Mouse (Mus musculus) thymus, adult 2 months (tissue): ENCODE results near the gene Hoxd12. TPM values are rescaled to one million over a fixed set of nuclear protein-coding genes. Genes with fewer than 3 reads are reported as not detected.

Source experiments
- DNase-seq: peaks from one replicate; pipeline ENCODE4 v3.0.0; 2021
- H3K27ac ChIP-seq: fragments of 200-500 bp; 2 replicates; pipeline ENCODE4 v1.5.1; 2012; ENCODE audit warnings: low read length, control low read depth; ENCODE audit not compliant: control insufficient read depth, insufficient read depth
- H3K27me3 ChIP-seq: fragments of 200-500 bp; 2 replicates; pipeline ENCODE4 v1.6.1; 2012; ENCODE audit warnings: mild to moderate bottlenecking, low read length, moderate library complexity, mixed read lengths; ENCODE audit not compliant: control insufficient read depth, insufficient read depth
- H3K36me3 ChIP-seq: fragments of 200-500 bp; 2 replicates; pipeline ENCODE4 v1.6.1; 2012; ENCODE audit warnings: mild to moderate bottlenecking, low read length, moderate library complexity; ENCODE audit not compliant: control insufficient read depth, insufficient read depth
- H3K4me1 ChIP-seq: fragments of 200-500 bp; replicated peaks from 2 replicates; pipeline ENCODE4 v1.6.1; 2012; ENCODE audit warnings: low read length; ENCODE audit not compliant: control insufficient read depth, insufficient read depth
- H3K4me3 ChIP-seq: fragments of 200-500 bp; 2 replicates; pipeline ENCODE4 v1.5.1; 2012; ENCODE audit warnings: mild to moderate bottlenecking, low read length, control low read depth, moderate library complexity; ENCODE audit not compliant: control insufficient read depth, insufficient read depth
- CTCF ChIP-seq: fragments of 200-500 bp; IDR thresholded peaks from 2 replicates; pipeline ENCODE4 v1.5.1; 2012; ENCODE audit warnings: mild to moderate bottlenecking, control low read depth, low read length, moderate library complexity, borderline replicate concordance; ENCODE audit not compliant: control insufficient read depth, poor library complexity, insufficient read depth; ENCODE audit errors: extremely low read depth
- POLR2A ChIP-seq: fragments of 200-500 bp; IDR thresholded peaks from 2 replicates; pipeline ENCODE4 v1.6.1; 2012; ENCODE audit warnings: mild to moderate bottlenecking, low read length, control low read depth, moderate library complexity; ENCODE audit not compliant: control insufficient read depth, poor library complexity, insufficient read depth; ENCODE audit errors: extremely low read depth
- WGBS: fragments of 180-500 bp; shearing (Covaris S2); methylation state at CpG from one replicate; pipeline ENCODE4 v1.1.7; 2018; 5-methylcytosine and 5-hydroxymethylcytosine counted together
- polyA plus RNA-seq: library from polyadenylated mRNA; depleted of rRNA; stranded (reverse); fragments of >200 nt; gene quantifications from 2 replicates; pipeline ENCODE4 v1.2.3, GENCODE M21; 2012; rRNA removed

Gene Hoxd12
- polyA plus RNA-seq, 1 experiment = not detected

DNA sequence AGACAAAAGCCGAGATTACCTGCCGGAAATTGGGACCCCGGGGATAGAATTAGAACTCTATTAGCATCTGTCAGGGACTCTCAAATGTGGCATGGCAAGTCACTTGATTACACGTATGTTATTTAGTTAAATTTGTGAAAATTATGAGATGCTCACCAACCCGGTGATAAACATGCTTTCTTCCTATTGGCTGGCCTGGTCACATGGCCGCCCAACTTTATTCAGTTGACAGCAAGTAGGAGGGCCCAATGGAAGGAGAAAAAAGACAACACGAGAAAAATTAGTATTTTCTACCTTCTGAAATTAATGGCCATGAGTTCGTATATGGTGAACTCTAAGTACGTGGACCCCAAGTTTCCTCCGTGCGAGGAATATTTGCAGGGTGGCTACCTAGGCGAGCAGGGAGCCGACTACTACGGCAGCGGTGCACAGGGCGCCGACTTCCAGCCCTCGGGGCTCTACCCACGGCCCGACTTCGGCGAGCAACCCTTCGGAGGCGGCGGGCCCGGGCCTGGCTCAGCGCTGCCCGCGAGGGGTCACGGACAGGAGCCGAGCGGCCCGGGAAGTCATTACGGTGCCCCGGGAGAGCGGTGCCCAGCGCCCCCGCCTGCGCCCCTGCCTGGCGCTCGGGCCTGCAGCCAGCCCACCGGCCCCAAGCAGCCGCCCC, 52.3 kb downstream of the Hoxd12 start:
- Histone ChIP-seq H3K4me3 (no peak overlapping the region), H3K36me3 (no peaks in the 10 kb centered on the region), H3K27ac (no peak overlapping the region), H3K4me1 (no peaks in the 10 kb centered on the region), H3K27me3 (peaks cover 4% of the 10 kb centered on the region; the same call in 1 of the 2 replicates)
- TF ChIP-seq CTCF (no peak), POLR2A (no peak)
- no peak for DNase-seq
- WGBS = 14% methylated on average over 43 of the region's 43 CpGs

Other genes starting within 250 kb of the Hoxd12 start
- 9.4 and 10.6 TPM in 2 replicates for gene Lnpk, start 95.6 kb upstream of the Hoxd12 start, polyA plus RNA-seq
- not detected in 2 replicates for gene Evx2, start 15.5 kb upstream of the Hoxd12 start, polyA plus RNA-seq
- gene Hoxd13, start 6.7 kb upstream of the Hoxd12 start, polyA plus RNA-seq = 0.04 TPM in 1 of 2 replicates, not detected in the other
- gene Hoxd11, start 4.5 kb downstream of the Hoxd12 start, polyA plus RNA-seq = not detected in 2 replicates
- not detected in 2 replicates for gene Hoxd10, start 16.9 kb downstream of the Hoxd12 start, polyA plus RNA-seq
- gene Hoxd9, start 22.7 kb downstream of the Hoxd12 start, polyA plus RNA-seq = 0.31 and 0.41 TPM in 2 replicates
- 1.1 and 1.2 TPM in 2 replicates for gene Hoxd8, start 29.6 kb downstream of the Hoxd12 start, polyA plus RNA-seq
- gene Hoxd3, start 36.9 kb downstream of the Hoxd12 start, polyA plus RNA-seq = 0.54 and 0.59 TPM in 2 replicates
- gene Hoxd4, start 36.9 kb downstream of the Hoxd12 start, polyA plus RNA-seq = 2.1 and 2.3 TPM in 2 replicates
- 0.15 and 0.31 TPM in 2 replicates for gene Gm28230, start 51.7 kb downstream of the Hoxd12 start, polyA plus RNA-seq
- gene Hoxd1, start 88.0 kb downstream of the Hoxd12 start, polyA plus RNA-seq = 0.05 TPM in 1 of 2 replicates, not detected in the other
- gene Mtx2, start 150.8 kb downstream of the Hoxd12 start, polyA plus RNA-seq = 37.6 TPM in 2 replicates